ENCODE assay signal across 7 mouse cellular contexts in genomic region chr3:37472461-37472860, GRCm38 (mm10). TPM values are rescaled to one million over a fixed set of nuclear protein-coding genes. Genes with fewer than 3 reads are reported as not detected.
DNase-seq lines count a peak whose midpoint lies in the region; ATAC-seq lines count a peak whose summit lies in the region.

No protein-coding gene starts in this region.

- ATAC-seq in hindbrain, embryonic 14.5 days (ENCODE audit: low FRiP score), result no peak
- no peak for ATAC-seq in hindbrain, embryonic 16.5 days
- ATAC-seq in midbrain, embryonic 11.5 days (ENCODE audit: low FRiP score), result no peak

- no peak overlapping the region for H3K9ac ChIP-seq in hindbrain, embryonic 14.5 days
- no peak overlapping the region for H3K9ac ChIP-seq in hindbrain, embryonic 16.5 days (ENCODE audit: low read depth, low read length)
- H3K9ac ChIP-seq in midbrain, embryonic 11.5 days (ENCODE audit: low read length), result no peak overlapping the region

- no peaks in the 10 kb centered on the region for H3K9me3 ChIP-seq in hindbrain, embryonic 14.5 days (ENCODE audit: control insufficient read depth, low read length)
- no peaks in the 10 kb centered on the region for H3K9me3 ChIP-seq in hindbrain, embryonic 16.5 days (ENCODE audit: control insufficient read depth, low read length)
- H3K9me3 ChIP-seq in midbrain, embryonic 11.5 days (ENCODE audit: control insufficient read depth, low read length), result no peaks in the 10 kb centered on the region

- H3K27ac ChIP-seq in hindbrain, embryonic 14.5 days, result no peak overlapping the region
- no peak overlapping the region for H3K27ac ChIP-seq in hindbrain, embryonic 16.5 days (ENCODE audit: low read depth, low read length)
- H3K27ac ChIP-seq in midbrain, embryonic 11.5 days (ENCODE audit: low read depth, low read length), result no peak overlapping the region

- no peaks in the 10 kb centered on the region for H3K4me1 ChIP-seq in hindbrain, embryonic 14.5 days (replicated peaks; ENCODE audit: control insufficient read depth, insufficient read depth, low read length)
- no peaks in the 10 kb centered on the region for H3K4me1 ChIP-seq in hindbrain, embryonic 16.5 days (ENCODE audit: control insufficient read depth, insufficient read depth, low read depth, low read length)
- no peaks in the 10 kb centered on the region for H3K4me1 ChIP-seq in midbrain, embryonic 11.5 days (ENCODE audit: control insufficient read depth, insufficient read depth, low read length)

- H3K36me3 ChIP-seq in hindbrain, embryonic 14.5 days (replicated peaks; ENCODE audit: control insufficient read depth, insufficient read depth), result no peaks in the 10 kb centered on the region
- H3K36me3 ChIP-seq in hindbrain, embryonic 16.5 days (ENCODE audit: control insufficient read depth, insufficient read depth, low read length), result no peaks in the 10 kb centered on the region
- H3K36me3 ChIP-seq in midbrain, embryonic 11.5 days (ENCODE audit: control insufficient read depth, insufficient read depth, low read length), result no peaks in the 10 kb centered on the region

- no peak overlapping the region for H3K4me2 ChIP-seq in hindbrain, embryonic 14.5 days (replicated peaks)
- H3K4me2 ChIP-seq in hindbrain, embryonic 16.5 days (ENCODE audit: low read length), result no peak overlapping the region
- no peak overlapping the region for H3K4me2 ChIP-seq in midbrain, embryonic 11.5 days

- no peaks in the 10 kb centered on the region for H3K27me3 ChIP-seq in hindbrain, embryonic 14.5 days (ENCODE audit: control insufficient read depth, insufficient read depth, low read length)
- H3K27me3 ChIP-seq in hindbrain, embryonic 16.5 days (replicated peaks; ENCODE audit: control insufficient read depth, insufficient read depth, low read length), result no peaks in the 10 kb centered on the region
- H3K27me3 ChIP-seq in midbrain, embryonic 11.5 days (ENCODE audit: control insufficient read depth, insufficient read depth, low read length), result no peaks in the 10 kb centered on the region

- intact Hi-C loops in heart, postnatal 36 days (cut with DNase I), result loop anchor here (2.0 to 10.0 kb wide), 8 partner anchors 115 to 1372 kb away; no protein-coding TSS in a partner anchor

- peak; percentile 67 for DNase-seq in hindbrain, embryonic 14.5 days (ENCODE audit: low spot score)
- peak; percentile 12 for DNase-seq in thymus, postnatal 0 days (ENCODE audit: low spot score)
- no peak for DNase-seq in thymus, postnatal 36 days
- DNase-seq in heart, postnatal 36 days, result peak; percentile 11 to 44
- DNase-seq in thymus, postnatal 4 days, result peak; percentile 35
- DNase-seq in midbrain, embryonic 11.5 days (ENCODE audit: low spot score, missing footprints), result no peak

- no peak overlapping the region for H3K4me3 ChIP-seq in hindbrain, embryonic 14.5 days (replicated peaks; ENCODE audit: low read length)
- no peak overlapping the region for H3K4me3 ChIP-seq in hindbrain, embryonic 16.5 days (ENCODE audit: low read length)
- no peak overlapping the region for H3K4me3 ChIP-seq in midbrain, embryonic 11.5 days (ENCODE audit: low read depth, low read length)

RNA-seq across cellular contexts. Expression of gene Nudt6, which starts 52.5 kb away (rescaled TPM):
- polyA plus RNA-seq in hindbrain, embryonic 14.5 days (2014; fragmentation: Nextera tagmentation; extraction: Ambion mirVana), result 6.8 and 8.7 TPM in 2 replicates
- 6.9 and 7.8 TPM in 2 replicates for polyA plus RNA-seq in hindbrain, embryonic 16.5 days (2015; fragmentation: Nextera tagmentation; extraction: Ambion mirVana)
- polyA plus RNA-seq in thymus, postnatal 0 days (2015; fragmentation: Nextera tagmentation; extraction: Ambion mirVana), result 14.4 and 15.4 TPM in 2 replicates
- total RNA-seq in heart, postnatal 36 days (2021), result 10 to 100 TPM; 36.0 to 36.3 TPM
- 3.3 and 3.5 TPM in 2 replicates for polyA plus RNA-seq in midbrain, embryonic 11.5 days (2014; fragmentation: Nextera tagmentation; extraction: Ambion mirVana)

RNA-seq across cellular contexts. Expression of gene Spata5, which starts 52.8 kb away (rescaled TPM):
- 33.1 and 35.6 TPM in 2 replicates for polyA plus RNA-seq in hindbrain, embryonic 14.5 days (2014; fragmentation: Nextera tagmentation; extraction: Ambion mirVana)
- 27.5 and 29.5 TPM in 2 replicates for polyA plus RNA-seq in hindbrain, embryonic 16.5 days (2015; fragmentation: Nextera tagmentation; extraction: Ambion mirVana)
- 26.8 and 33.9 TPM in 2 replicates for polyA plus RNA-seq in thymus, postnatal 0 days (2015; fragmentation: Nextera tagmentation; extraction: Ambion mirVana)
- total RNA-seq in heart, postnatal 36 days (2021), result 10 to 100 TPM; 15.9 to 16.1 TPM
- 42.1 and 42.3 TPM in 2 replicates for polyA plus RNA-seq in midbrain, embryonic 11.5 days (2014; fragmentation: Nextera tagmentation; extraction: Ambion mirVana)

Comparison
In these comparisons a context has a peak if more than half of its experiments do, and no peak if none do; other contexts are left out.
1. DNase-seq: peak in hindbrain, embryonic 14.5 days (single experiment), thymus, postnatal 0 days (single experiment), heart, postnatal 36 days (2 of 2) and thymus, postnatal 4 days (single experiment); none in thymus, postnatal 36 days (0 of 2) and midbrain, embryonic 11.5 days (single experiment).